Mouse (Mus musculus): Measurements from ENCODE around the gene Rap1gap.

Gene Rap1gap

DNA sequence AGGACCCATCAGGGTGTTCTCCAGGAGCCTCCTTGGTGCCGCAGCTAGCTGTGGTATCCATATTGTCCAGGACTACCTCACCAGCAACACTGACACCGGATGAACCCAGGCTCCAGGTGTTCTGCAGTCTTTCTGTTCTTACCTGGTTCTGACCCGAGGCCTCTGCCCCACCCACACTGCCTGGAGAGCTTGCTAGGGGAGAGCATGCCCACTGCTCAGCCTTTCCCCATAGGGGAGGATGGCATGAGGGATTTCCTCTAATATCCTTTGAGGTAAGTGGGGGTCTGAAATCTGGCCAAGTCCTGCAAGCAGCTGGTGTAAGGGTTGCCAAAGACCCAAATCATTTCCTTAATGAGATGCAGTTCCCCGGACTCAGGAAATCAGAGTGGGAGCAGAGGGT is 1.0 kb upstream of the Rap1gap start:
- no peak for DNase-seq (ENCODE audit: low spot score)

DNA sequence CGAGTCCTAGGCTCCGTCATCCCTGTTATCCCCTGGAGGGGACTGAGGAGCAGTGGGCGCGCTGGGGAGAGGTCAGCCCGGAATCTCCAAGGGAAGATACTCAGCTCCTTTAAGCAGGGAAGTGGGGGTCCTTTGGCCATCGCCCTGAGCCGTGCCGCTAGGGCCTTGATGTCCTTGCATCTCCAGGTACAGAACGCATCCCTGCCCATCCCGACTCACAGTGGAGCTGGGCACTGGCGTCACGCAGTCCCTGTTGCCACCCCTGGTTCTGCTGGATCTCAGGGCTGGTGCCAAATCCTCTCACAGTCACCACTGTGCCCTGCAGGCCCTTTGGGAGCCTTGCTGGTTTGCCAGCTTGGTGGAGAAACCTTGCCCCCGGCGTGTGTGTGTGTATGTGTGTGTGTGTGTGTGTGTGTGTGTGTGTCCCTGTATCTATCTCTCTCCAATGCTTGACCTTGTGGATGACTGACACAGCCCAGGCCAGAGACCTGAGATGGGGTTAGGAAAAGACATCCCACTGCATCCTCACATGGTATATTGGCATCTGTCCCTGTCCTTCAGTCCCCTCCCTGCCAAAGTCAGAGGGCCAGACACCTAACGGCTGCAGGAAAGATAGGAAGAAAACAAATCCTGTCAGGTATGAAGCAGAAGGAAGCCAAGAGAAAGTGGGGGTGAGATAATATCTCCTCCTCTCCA is 602 bp downstream of the Rap1gap start:
- no peak for DNase-seq (ENCODE audit: low spot score)

DNA sequence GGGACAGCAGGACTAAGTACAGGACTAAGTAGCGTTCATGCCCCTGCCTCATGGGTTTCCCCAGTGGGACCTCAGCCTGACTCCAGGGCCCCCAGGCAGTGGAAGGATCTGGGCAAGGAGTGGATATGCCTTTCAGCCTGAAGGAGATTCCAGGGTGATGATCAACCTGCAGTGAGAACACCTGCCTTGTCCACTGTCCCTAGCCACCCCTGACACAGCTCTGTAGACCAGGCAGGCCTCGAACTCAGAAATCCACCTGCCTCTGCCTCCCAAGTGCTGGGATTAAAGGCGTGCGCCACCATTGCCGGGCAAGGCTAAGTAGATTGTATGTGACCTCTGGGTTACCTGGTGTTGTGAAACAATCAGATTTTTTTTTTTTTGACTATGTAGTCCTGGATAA is 1.3 kb downstream of the Rap1gap start:
- no peak for DNase-seq (ENCODE audit: low spot score)

DNA sequence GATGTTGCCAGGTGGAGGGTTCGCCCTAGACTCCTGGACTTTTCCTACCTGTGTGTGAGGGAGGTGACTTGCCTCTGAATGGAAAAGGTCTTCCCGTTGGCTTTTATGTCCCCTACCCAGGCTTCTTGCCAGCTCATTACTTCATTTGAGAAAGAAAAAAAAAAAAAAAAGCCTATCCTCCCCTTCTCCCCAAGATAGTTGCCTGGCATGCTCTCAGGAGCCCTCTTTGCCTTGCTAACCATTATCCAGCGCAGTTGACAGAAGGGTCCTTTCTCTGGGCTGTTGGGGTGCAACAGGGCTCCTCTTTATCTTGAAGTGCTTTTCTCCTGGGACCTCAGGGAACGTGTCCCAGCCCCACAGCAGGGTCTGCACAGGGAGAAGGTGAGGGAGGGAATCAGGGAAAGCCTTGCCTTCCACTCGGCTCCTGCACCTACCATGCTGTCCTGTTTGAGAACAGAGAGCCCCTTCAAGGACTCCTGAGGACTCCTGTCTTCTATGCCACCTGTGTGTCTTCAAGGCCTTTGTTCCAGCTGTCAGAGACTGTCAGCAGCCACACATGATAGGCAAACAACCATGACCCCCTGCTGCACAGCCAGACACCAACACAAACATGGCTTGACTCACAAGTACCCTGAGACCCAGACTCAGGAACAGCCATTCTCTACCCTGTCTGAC is 1.9 kb downstream of the Rap1gap start:
- DNase-seq (ENCODE audit: low spot score): no peak

DNA sequence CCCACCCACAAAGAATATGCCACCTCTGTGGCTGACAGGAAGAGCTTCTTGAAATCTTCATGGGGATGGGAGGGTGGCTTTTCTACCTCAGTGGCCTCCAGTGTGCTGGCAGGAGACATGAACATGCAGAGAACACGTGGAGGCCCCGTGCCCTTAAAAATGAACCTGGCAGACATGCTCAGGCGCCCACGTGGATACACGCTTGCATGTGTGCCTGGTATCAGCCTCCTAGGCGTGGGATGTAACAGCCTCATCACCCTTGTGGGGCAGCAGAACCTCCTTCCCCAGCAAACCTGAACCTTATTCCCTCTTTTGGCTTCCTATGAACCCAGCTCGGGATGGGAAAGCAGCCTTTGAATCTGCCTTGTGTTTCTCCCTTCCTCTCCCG is 2.4 kb downstream of the Rap1gap start:
- DNase-seq (ENCODE audit: low spot score): no peak

DNA sequence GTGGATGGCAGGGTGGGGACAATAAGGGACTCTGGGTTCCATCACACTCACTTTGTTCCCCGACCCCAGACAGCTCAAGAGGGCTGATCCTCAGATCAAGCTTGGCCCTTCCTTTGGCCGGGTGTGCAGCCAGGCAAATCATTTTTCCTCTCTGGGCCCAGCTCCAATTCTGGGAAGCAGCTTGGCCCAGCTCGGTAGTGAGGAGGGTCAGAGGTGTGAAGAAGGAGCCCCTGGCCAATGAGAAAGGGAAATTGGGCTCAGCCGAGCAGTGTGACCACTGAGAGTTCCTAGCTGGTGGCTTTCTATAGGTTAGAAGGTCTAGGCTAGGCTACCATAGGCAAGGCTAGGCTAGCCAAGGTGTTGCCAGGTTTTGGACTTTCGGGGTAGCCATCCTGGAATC is 3.2 kb downstream of the Rap1gap start:
- no peak for DNase-seq (ENCODE audit: low spot score)

DNA sequence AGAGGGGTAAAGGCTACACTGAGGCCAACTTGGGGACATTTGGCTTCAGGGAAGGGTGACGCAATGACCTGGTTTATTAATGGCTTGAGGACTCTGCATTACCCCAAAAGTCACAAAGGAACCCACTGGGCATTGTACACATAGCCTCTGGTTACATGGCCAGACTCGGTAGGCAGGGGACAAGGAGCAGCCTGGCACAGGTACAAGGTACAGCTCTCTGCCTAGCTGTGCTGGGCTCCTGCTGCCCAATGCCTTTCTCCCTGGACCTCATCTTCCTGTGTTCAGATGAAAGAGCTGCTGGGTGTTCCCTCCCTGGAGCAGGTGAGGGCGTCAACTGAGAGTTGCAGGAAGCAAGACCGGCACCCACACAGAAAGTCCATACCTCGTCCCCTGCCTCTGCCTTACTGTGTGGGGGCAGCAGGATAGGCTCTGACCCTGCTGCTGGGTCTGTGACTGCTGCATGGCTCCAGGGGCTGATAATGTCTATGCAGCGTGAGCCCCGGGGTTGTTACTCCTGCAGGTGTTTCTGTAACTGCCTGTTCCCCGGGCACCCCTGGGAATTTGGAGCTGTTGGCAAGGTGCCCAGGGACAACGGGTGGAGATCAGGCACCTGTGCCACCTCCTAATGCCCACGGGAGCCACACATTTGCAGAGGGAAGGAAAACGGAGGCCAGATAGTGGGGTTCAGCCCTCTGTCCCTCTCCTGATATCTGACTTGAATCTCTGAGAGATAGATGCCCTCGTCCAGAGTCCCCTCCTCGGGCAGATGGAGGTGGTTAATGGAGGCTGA is 7.4 kb downstream of the Rap1gap start:
- no peak for DNase-seq (ENCODE audit: low spot score)

DNA sequence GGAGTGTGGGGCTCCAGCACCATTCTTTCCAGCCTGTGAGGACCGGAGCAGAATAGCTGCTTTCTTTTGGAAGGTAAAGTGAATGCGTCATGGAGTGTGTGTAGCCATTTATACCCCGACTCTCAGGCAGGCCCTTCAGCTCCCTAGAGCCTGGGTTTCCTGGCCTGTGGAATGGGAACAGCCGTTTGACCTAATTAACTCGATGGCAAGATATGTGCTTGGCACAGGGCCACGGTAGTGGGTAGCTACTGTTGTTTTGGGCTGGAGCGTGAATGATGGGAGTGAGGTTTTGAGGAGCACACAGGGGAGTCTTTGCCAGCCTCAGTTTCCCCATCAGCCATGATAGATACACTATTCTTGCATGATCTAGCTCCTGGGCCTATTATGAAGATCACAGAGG is 11.0 kb downstream of the Rap1gap start:
- DNase-seq (ENCODE audit: low spot score): no peak

DNA sequence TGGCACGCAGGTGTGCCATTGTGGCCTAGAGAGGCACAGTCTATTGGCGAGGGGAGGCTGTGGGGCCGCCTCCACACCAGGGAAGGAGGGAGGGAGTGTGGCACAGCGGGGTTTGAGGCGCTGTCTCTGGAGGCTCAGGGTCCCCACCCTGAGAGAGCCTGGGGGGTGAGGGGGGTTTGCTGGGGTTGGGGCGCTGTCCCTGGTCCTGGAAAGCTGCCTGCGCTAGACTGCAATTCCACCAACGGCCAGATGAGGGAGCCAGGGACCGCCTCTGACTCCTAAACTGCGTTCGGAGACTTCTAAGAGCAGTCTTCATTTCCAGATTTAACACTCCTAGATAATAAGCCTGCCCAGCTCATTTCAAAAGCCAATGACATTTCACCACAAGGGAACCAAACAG is 11.5 kb downstream of the Rap1gap start:
- DNase-seq (ENCODE audit: low spot score): peak; percentile 50

DNA sequence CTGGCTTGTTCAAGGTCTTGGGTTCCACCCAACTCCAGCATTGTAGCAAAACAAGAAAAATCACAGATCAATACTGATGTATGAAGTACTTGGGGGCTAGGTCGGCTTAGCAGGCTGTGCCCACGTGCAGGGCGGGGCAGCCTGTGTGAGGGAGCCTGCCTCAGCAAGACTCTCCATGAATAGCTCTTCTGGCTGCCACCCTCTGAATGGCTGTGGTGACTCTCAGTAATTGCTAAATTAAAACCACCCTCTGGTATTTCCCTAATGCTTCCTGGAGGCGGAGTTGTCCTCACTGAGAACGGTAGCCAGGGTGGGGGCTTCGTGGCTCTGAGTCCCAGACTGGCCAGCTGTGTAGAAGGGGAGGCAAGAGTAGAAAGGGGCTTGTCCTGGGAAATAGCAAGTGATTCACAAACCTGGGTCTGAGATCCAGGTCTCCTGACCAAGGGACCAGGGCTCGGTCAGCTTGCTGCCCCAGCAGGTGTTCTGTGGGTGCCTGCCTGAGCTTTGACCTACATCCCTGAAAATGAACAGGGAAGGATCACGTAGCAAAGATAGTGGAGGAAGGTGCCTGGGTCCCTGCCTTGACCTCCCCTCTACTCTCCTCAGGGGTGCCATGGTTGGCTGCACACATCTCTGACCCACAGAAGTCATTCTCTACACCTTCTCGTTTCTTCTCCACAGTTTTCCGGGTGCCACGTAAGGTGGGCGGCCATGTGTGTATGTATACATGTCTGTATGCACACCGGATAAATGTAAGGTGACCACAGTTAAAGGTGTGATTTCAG is 12.4 kb downstream of the Rap1gap start:
- DNase-seq (ENCODE audit: low spot score): no peak

DNA sequence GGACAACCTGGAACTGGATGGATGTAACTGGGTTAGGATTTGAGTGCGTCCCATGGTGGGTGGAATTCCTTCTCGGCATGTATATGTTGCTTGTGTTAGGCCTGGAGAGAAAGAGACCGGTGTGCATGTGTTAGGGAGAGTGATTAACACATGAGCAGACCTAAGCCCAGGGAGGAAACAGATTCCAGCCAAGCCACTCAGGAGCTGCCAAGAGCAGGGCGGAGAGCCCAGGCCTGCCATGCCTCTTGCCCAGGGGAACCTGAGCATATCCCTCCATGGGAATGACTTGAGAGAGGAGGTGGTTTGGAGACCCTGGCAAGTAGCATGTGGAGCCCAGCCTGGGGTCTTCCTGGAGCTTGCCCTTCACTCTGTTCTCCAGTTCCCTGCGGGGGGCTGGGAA is 13.4 kb downstream of the Rap1gap start:
- no peak for DNase-seq (ENCODE audit: low spot score)

DNA sequence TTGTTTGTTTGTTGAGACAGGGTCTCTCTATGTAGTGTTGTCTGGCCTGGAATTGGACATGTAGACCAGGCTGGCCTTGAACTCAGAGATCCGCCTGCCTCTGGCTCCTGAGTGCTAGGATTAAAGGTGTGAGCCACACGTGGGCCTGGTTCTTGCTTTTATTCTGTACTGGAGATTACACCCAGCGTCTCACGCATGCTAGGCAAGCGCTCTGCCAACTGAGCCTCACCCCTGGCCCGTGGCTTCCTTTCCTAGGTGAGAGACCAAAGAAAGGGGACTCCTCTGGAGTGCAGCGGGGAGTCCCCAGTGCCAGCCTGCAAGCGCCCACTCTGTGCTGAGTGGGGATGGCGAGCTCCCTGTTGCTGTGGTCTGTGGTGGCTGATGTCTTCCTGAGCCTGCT is 14.0 kb downstream of the Rap1gap start:
- DNase-seq (ENCODE audit: low spot score): no peak

DNA sequence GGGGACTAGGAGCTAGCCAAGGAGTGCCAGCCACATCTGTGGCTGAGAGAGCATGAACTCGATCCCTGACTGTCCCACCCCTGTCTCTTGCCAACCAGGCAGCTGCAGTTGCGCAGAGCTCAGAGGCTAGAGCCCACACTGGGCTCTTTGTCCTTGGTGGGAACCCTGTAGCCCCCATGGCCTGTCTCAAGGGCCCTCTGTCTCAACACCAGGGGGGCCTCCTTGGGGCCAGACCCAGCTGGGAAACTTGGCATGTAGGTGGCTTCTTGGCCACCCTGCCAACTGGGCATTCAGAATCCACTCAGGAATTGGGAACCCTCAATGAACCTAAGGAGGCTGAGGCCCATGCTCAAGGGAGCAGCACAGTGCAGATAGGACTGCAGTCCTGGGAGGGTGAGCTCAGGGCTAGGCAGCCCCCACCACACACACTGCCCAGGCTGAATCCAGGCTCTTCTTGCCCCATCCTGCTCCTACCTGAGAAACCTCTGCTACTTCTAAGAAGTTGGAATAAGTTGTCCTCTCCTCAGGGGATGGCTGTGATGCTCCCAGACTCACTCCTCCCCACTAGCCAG is 15.5 kb downstream of the Rap1gap start:
- DNase-seq (ENCODE audit: low spot score): no peak

DNA sequence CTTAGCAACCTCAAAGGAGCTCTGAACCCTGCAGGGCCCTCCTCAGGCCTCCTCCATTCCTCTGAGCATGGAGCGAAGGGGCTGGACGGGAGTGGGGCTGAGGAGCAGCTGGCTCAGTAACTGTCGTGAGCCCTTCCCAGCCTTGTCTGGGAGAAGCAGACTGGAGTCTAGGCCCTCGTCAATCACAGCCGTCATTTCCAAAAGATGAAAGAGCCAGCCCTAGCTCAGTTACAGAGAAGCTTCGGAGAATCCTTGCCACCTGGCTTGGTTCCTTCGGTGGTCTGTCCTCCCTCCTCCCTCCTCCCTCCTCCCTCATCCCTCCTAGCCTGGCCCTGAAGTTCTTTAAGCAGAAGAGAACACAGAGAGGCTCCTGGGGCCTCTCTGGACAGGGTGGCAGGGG is 16.2 kb downstream of the Rap1gap start:
- no peak for DNase-seq (ENCODE audit: low spot score)

DNA sequence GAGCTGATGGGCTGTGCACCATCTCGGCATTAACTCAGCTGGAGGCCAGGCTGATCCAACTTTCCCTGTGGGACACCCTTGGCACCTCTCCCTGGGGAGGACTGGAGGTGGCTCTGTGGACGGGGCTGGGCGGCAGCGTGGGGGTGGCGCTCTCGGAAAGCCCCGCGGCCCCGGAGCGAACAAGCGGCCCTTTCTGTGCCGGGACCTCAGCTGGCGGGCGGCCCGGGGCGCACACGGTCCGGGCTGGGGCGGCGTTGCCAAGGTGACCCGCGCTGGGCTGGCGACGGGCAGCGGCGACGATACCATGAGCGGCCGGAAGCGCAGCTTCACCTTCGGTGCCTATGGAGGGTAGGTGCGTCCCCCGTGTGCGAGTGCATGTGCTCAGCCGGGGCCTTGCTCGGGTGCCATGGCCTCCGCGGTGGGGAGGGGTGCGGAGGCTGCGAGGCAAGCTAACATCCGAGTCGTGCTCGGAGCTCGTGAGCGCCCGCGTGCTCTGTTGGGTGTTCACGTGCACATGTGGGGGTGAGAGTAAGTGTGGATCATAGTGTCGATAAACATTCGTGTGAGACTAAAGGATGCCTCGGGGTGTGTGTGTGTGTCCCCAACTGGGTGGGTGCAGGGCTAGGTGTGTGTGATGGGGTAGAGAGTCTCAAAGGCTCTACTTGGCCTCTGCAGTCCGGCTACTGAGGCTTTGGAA is 17.0 kb downstream of the Rap1gap start:
- DNase-seq (ENCODE audit: low spot score): no peak

DNA sequence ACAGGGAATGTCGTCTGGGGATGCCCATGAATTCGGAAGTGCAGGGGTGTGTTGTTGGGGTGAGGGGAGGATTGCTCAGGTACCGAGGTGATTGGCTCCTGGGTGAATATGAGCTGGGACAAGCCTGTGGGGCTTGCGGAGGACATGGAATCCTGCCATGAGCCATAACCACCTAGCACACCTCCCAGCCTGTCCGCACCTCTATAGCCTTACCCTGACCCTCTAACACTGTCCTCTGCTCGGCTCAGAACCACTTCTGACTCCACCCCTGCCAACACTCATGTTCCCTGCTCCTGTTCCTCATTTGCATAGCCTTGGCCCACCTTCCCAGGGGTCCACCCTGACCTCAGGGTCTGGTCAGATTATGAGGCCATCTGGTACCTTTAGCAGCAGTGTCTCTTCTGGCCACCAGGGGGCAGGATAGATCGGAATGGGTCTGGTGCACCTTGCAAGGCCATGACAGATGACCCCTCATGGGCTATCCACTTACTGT is 18.5 kb downstream of the Rap1gap start:
- DNase-seq (ENCODE audit: low spot score): peak; percentile 24

DNA sequence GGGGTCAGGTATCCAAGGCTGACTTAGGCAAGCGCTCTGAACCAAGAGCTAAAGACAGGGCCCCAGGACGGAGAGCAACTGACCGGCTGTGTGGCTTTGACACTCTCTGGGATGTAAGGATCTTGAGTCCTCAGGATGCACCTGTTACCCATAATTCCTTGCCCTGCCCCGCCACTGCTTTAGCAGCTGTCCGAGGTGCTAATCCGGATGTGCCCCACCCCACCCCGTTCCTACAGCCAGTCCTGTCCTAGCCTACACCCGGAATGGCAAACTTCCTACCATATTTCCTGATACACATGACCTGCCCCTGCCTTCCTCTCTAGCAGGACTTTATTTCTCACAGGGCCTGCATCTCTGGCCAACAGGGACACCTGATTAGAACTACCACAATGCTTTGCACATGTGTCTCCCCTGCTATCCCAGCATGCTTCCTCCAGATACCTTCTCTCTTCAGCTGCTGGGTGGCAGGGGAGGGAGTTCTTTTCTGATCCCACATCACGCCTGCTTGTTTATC is 20.4 kb downstream of the Rap1gap start:
- DNase-seq (ENCODE audit: low spot score): no peak

DNA sequence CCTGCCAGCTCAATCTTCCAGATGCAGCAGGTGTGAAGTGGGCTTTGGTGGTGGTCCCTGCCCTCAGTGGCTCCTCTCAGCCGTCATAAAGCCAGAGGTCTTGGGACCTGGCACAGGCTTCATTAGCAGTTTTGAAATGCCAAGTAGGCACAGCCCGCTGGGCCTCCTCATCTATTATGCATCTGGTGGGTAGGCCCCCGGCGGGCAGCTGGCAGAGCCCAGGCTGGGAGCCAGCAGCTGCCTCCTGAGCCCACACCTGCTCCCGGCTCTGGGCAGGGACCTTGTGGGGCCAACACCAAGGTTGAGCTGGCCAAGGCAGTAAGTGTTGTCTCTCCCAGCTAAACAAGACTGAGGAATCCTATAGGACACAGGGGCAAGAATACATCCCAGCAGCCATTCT is 21.8 kb downstream of the Rap1gap start:
- DNase-seq (ENCODE audit: low spot score): no peak

DNA sequence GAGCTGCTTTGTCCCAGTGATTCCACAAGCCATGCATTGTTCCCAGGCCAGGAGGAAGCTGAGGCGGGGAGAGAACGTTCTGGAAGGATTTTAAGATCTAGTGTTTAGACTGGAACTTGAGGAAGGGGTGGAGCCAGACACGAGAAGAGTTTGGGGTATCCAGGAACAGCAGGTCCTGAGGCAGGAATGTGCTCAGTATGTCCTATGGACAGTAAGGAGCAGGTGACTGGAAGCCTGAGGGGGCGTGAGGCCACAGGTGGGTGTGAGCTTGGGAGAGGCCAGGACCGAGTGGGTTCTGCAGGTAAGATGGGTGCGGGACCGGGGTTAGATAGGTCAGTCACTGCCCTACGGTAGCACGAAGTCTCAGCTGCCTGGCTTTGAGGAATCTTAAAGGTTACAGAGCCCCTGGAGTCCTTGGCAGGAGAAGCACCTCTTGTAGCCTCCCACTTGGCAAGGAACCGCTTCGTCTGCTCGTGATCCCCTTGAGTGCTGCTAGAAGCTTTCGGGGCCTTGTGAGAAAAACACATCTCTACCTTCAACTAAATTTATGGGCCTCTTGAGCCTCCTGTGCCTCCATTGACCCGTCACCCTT is 22.8 kb downstream of the Rap1gap start:
- no peak for DNase-seq (ENCODE audit: low spot score)

DNA sequence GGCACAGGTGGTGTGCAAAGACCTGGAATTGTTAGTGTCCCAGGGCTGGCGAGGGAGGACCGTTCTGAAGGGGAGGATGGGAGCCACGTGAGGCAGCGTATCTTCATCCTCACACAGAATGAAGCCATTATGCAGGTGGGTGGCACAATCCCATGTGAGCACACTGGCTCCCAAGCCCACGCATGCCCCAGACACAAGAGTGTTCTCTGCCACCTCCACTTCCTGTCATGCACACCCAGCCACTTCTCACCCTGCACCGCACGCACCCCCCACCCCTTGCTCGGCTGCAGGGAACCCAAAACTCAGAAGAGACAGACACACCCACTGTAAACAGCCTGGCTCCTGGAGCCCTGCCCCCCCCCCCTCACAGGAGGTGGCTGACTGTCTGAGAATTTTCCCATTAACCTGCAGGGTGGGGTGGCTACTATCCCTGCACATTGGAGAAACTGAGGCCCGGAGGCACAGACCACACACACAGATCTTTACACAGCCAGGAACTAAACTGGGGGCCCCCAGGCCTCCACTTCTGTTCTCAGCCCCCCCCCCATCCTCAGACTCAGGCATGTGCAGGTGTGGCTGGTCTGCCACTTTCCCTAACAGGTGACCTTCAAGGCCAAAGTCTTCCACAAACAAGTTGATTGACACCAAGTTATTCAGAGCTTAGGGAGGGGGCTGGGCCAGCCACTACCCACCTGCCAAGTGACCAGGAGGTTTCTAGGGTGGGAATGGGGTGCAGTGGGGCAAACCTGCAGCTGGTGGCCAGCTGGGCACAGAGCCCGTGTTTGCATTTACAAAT is 27.8 kb downstream of the Rap1gap start:
- DNase-seq (ENCODE audit: low spot score): no peak
